Mouse (Mus musculus) hindbrain, embryonic 14.5 days (tissue): ENCODE data around the gene Samd4. TPM values are rescaled to one million over a fixed set of nuclear protein-coding genes. Genes with fewer than 3 reads are reported as not detected.

Source experiments
- ATAC-seq: fragments of 200-750 bp; cut with Nextera tagmentation; 2 replicates; pipeline ENCODE4 v1.8.0; 2017; ENCODE audit warnings: moderate number of reproducible peaks, mild to moderate bottlenecking, moderate TSS enrichment, moderate library complexity; ENCODE audit not compliant: low FRiP score
- DNase-seq: peaks from one replicate; pipeline ENCODE4 v3.0.0-alpha.2; 2015; ENCODE audit warnings: low spot score
- H3K27ac ChIP-seq: fragments of 300-500 bp; sonication (generic); 2 replicates; pipeline ENCODE4 v1.5.1; 2014; ENCODE audit warnings: mild to moderate bottlenecking, moderate library complexity
- H3K27me3 ChIP-seq: fragments of 300-500 bp; sonication (generic); 2 replicates; pipeline ENCODE4 v1.6.1; 2014; ENCODE audit warnings: mild to moderate bottlenecking, low read length, mixed read lengths; ENCODE audit not compliant: control insufficient read depth, insufficient read depth
- H3K36me3 ChIP-seq: fragments of 300-500 bp; sonication (generic); replicated peaks from 2 replicates; pipeline ENCODE4 v1.6.1; 2014; ENCODE audit not compliant: control insufficient read depth, insufficient read depth
- H3K4me1 ChIP-seq: fragments of 300-500 bp; sonication (generic); replicated peaks from 2 replicates; pipeline ENCODE4 v1.6.1; 2014; ENCODE audit warnings: antibody characterized with exemption, low read length, mixed read lengths; ENCODE audit not compliant: control insufficient read depth, insufficient read depth
- H3K4me2 ChIP-seq: fragments of 300-500 bp; sonication (generic); replicated peaks from 2 replicates; pipeline ENCODE4 v1.6.1; 2014; ENCODE audit warnings: mild to moderate bottlenecking, moderate library complexity
- H3K4me3 ChIP-seq: fragments of 300-500 bp; sonication (generic); replicated peaks from 2 replicates; pipeline ENCODE4 v1.5.1; 2014; ENCODE audit warnings: mild to moderate bottlenecking, low read length
- H3K9ac ChIP-seq: fragments of 300-500 bp; sonication (generic); 2 replicates; pipeline ENCODE4 v1.6.1; 2014
- H3K9me3 ChIP-seq: fragments of 300-500 bp; sonication (generic); 2 replicates; pipeline ENCODE4 v1.6.1; 2016; ENCODE audit warnings: low read length; ENCODE audit not compliant: control insufficient read depth
- WGBS: fragments of 180-500 bp; shearing (Covaris S2); extraction: QIAGEN DNeasy Blood & Tissue Kit; methylation state at CpG from one replicate; pipeline ENCODE4 v1.1.7; 2014; 5-methylcytosine and 5-hydroxymethylcytosine counted together
- polyA plus RNA-seq: library from polyadenylated mRNA; unstranded; fragments of >200 nt; fragmentation: Nextera tagmentation; extraction: Ambion mirVana; gene quantifications from 2 replicates; pipeline ENCODE4 v1.2.1, GENCODE M21; 2014

The Samd4 gene
- polyA plus RNA-seq, 1 experiment from 2014 or later: 3.1 TPM

- Histone ChIP-seq H3K9ac (peak overlapping the region; percentile 72), H3K27me3 (peaks cover 16% of the 10 kb centered on the region), H3K9me3 (no peaks in the 10 kb centered on the region), H3K36me3 (no peaks in the 10 kb centered on the region), H3K4me2 (peak overlapping the region; percentile 90), H3K27ac (no peak overlapping the region), H3K4me3 (peak overlapping the region; percentile 59), H3K4me1 (peaks cover 16% of the 10 kb centered on the region)
- no peak for DNase-seq
- ATAC-seq: peak; percentile 15; the same call in 1 of the 2 replicates
- WGBS: 5% methylated on average over 40 of the region's 40 CpGs
These were observed 848 bp upstream of the Samd4 start for GRCm38 (mm10) chr14:46881581-46882430.

- under 1% methylated on average over 67 of the region's 70 CpGs for WGBS
- DNase-seq (peak; percentile 57), ATAC-seq (peak; percentile 44)
These were observed 615 bp downstream of the Samd4 start for GRCm38 (mm10) chr14:46883068-46883870.

GRCm38 (mm10) chr14:46883871-46884441 lies 1.3 kb downstream of the Samd4 start:
- Histone ChIP-seq H3K4me1 (peaks cover 16% of the 10 kb centered on the region), H3K27me3 (peaks cover 16% of the 10 kb centered on the region), H3K9ac (peak overlapping the region; percentile 72), H3K4me3 (peak overlapping the region; percentile 59), H3K27ac (peak overlapping the region; percentile 78), H3K4me2 (peak overlapping the region; percentile 90), H3K9me3 (no peaks in the 10 kb centered on the region), H3K36me3 (no peaks in the 10 kb centered on the region)
- ATAC-seq (peak; percentile 5; the same call in 1 of the 2 replicates), DNase-seq (peak; percentile 49)
- 1% methylated on average over 22 of the region's 29 CpGs for WGBS

More at GRCm38 (mm10) chr14:46883068-46883870, 615 bp downstream of the Samd4 start:
- H3K4me1 ChIP-seq: peaks cover 16% of the 10 kb centered on the region
- H3K9me3 ChIP-seq: no peaks in the 10 kb centered on the region
- H3K27ac ChIP-seq: peak overlapping the region; percentile 45; the same call in 1 of the 2 replicates
- peak overlapping the region; percentile 59 for H3K4me3 ChIP-seq
- H3K4me2 ChIP-seq: peak overlapping the region; percentile 90
- H3K9ac ChIP-seq: peak overlapping the region; percentile 72
- no peaks in the 10 kb centered on the region for H3K36me3 ChIP-seq
- H3K27me3 ChIP-seq: peaks cover 16% of the 10 kb centered on the region

- H3K4me1 ChIP-seq: peaks cover 16% of the 10 kb centered on the region
- H3K27me3 ChIP-seq: peaks cover 16% of the 10 kb centered on the region
- peak overlapping the region; percentile 78 for H3K27ac ChIP-seq
- no peaks in the 10 kb centered on the region for H3K9me3 ChIP-seq
- under 1% methylated on average over 47 of the region's 52 CpGs for WGBS
- DNase-seq: peak; percentile 78
- peak; percentile 70 for ATAC-seq
- peak overlapping the region; percentile 72 for H3K9ac ChIP-seq
- peak overlapping the region; percentile 59 for H3K4me3 ChIP-seq
- peak overlapping the region; percentile 90 for H3K4me2 ChIP-seq
- H3K36me3 ChIP-seq: no peaks in the 10 kb centered on the region
These were observed 2.2 kb downstream of the Samd4 start for GRCm38 (mm10) chr14:46884701-46885428.

- ATAC-seq (peak; percentile 7; the same call in 1 of the 2 replicates), DNase-seq (peak; percentile 69)
- Histone ChIP-seq H3K4me1 (peaks cover 16% of the 10 kb centered on the region), H3K27me3 (peaks cover 16% of the 10 kb centered on the region), H3K36me3 (no peaks in the 10 kb centered on the region), H3K9me3 (no peaks in the 10 kb centered on the region), H3K9ac (peak overlapping the region; percentile 72), H3K4me3 (peak overlapping the region; percentile 59), H3K4me2 (peak overlapping the region; percentile 90), H3K27ac (peak overlapping the region; percentile 78)
- WGBS: under 1% methylated on average over 7 of the region's 7 CpGs
These were observed 2.7 kb downstream of the Samd4 start for GRCm38 (mm10) chr14:46885429-46885755.

- Histone ChIP-seq H3K4me3 (peak overlapping the region; percentile 59), H3K36me3 (no peaks in the 10 kb centered on the region), H3K9ac (peak overlapping the region; percentile 72), H3K4me2 (peak overlapping the region; percentile 90), H3K27me3 (peaks cover 15% of the 10 kb centered on the region), H3K27ac (peak overlapping the region; percentile 78), H3K4me1 (peaks cover 16% of the 10 kb centered on the region), H3K9me3 (no peaks in the 10 kb centered on the region)
- ATAC-seq: no peak
- DNase-seq: peak; percentile 32
- WGBS: 21% methylated on average over 5 of the region's 5 CpGs
These were observed 3.2 kb downstream of the Samd4 start for GRCm38 (mm10) chr14:46885891-46886301.

DNA sequence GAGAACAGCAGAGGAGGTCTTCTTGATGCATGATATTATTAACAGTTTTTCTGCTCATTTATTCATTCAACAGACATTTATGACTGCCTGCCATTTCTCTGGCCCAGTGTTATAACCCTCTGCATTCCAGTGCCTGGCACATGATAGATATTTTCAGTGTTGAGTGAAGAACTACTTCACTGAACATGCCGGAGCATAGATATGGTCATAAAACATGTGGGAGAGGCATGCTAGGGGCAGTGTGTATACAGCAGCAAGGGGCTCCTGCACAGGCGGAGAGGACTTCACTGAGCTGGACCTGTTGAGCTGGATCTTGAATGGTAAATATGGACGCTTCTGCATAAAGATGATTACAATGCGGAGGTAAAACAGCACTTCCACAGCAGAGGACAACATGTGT lies 6.4 kb downstream of the Samd4 start:
- Histone ChIP-seq H3K9ac (no peak overlapping the region), H3K4me2 (no peak overlapping the region), H3K36me3 (no peaks in the 10 kb centered on the region), H3K27ac (no peak overlapping the region), H3K4me1 (peaks cover 8% of the 10 kb centered on the region), H3K27me3 (no peaks in the 10 kb centered on the region), H3K4me3 (no peak overlapping the region), H3K9me3 (no peaks in the 10 kb centered on the region)
- ATAC-seq (no peak), DNase-seq (no peak)
- WGBS: 93% methylated on average over 4 of the region's 4 CpGs

DNA sequence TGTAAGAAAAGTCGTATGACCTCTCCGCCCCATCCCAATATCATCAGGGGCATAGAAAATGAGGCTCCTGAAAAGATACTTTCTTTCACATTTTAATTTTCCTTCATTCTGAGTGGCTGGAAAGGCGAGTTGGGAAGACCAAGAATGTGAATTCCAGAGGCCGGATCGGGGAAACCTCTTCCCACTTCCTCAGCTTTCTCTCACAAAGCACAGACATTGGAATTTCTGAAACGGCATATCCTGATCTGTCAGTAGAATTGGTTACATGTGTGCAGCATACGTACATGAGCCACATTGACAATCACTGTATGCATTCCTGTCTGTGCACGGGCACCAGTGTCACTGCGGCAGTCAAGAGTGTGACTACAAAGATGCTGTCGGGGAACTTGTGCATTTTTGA lies 11.3 kb downstream of the Samd4 start:
- ATAC-seq (no peak), DNase-seq (no peak)
- H3K27ac ChIP-seq: no peak overlapping the region
- H3K4me2 ChIP-seq: no peak overlapping the region
- WGBS: 89% methylated on average over 10 of the region's 10 CpGs
- no peak overlapping the region for H3K9ac ChIP-seq
- no peaks in the 10 kb centered on the region for H3K4me1 ChIP-seq
- H3K4me3 ChIP-seq: no peak overlapping the region
- no peaks in the 10 kb centered on the region for H3K27me3 ChIP-seq
- no peaks in the 10 kb centered on the region for H3K9me3 ChIP-seq
- no peaks in the 10 kb centered on the region for H3K36me3 ChIP-seq
